Mouse (Mus musculus) left cerebral cortex, adult 18-20 months (tissue): ENCODE data around the gene Atp6v1g2. TPM values are rescaled to one million over a fixed set of nuclear protein-coding genes. Genes with fewer than 3 reads are reported as not detected.

Experiments used
- DNase-seq, 2 experiments: peaks; one replicate each; pipeline ENCODE4 v3.0.0; 2021 to 2022; ENCODE audit warnings: low spot score in 2 of 2, mixed read lengths in 1 of 2
- total RNA-seq, 2 experiments: library from RNA; stranded (reverse); gene quantifications; 2 replicates each; pipeline ENCODE4 v1.2.3; 2021

Atp6v1g2 gene
- total RNA-seq, 2 experiments from 2014 or later = 587 to 598 TPM

DNA sequence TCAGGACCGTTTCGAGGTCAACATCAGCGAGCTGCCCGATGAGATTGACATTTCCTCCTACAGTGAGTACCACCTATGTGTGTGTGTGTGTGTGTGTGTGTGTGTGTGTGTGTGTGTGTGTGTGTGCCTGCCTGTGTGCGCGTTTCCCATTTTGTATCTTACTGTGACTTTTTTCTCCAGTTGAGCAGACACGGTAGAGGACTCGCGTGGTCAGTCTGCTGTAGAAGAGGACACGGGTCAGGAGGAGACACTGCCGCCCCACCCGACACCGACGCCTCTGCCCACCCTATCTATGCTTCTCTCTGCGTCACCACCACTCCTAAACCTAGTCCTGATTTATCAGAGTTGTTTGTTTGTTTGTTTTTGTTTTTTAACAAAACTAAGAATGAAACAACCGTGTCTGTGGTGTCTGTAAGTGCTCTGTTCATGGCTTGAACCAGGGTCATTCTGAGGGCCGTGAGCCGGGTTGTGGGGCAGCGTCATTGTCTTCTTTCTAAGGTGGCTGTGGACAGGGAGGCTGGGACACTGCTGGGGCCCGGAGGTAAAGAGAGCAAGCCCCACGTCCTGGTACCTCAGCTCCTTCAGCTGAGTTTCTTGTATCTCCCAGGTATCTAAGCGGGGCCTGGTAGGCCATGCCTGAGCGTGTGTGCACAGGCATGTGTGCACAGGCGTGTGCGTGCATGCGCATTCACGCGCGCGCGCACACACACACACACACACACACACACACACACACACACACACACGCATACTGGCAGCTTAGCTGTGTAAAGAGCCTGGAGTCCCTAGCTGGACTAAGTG, 20.0 kb downstream of the Atp6v1g2 start:
- DNase-seq = no peak

DNA sequence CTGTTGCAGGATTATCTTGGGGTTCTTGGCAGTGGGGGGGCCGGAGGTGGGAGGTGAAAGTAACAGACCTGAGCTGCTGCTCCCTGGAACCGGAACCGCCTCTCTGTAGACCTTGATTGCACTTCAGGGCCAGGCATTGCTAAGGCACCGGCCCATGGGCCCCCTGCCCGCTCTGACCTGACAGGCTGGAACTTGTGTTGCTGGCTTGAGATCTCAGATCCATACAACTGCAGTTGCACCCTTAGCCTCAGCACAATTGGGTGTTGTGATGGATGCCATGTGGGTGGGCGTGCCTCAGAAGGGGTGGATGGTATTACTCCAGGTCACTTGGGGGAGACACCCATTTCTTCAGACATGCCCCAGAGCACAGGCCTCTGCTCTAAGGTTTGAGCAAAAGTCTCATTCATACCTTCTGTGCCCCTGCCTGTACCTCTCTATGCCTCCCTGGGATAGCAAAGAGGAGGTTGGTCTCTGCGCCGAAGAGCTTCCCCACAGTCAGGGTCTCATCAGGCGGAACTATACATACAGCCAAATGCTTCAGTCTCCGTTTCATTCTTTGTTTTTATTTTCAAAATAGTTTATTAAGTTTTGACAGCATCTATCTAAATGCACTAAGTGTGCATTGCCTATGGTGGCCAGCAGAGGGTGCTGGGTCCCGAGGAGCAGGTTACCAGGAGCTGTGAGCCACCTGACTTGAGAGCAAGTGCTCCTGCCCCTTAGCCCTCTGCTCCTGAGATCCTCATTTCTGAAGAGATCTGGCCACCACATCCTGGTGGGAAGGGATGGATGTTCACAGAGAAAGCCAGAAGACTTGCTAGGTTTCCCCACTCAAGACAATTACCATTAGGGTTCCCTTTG, 21.0 kb downstream of the Atp6v1g2 start:
- DNase-seq = peak in 1 of 2 experiments; percentile 60

DNA sequence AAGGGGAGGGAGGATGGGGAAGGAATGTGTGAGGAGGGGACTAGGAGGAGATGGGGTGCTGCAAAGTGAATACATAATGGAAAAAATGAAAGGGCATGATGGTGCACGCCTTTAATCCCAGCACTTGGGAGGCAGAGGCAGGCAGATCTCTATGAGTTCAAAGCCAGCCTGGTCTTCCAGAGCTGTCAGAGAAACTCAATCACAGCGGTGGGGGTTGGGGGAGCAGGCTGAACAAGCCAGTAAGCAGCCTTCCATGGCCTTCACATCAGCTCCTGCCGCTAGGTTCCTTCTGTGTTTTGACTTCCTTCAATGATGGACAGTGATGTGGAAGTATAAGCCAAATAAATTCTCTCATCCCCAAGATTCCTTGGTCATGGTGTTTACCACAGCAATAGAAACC, 21.8 kb downstream of the Atp6v1g2 start:
- DNase-seq = no peak

DNA sequence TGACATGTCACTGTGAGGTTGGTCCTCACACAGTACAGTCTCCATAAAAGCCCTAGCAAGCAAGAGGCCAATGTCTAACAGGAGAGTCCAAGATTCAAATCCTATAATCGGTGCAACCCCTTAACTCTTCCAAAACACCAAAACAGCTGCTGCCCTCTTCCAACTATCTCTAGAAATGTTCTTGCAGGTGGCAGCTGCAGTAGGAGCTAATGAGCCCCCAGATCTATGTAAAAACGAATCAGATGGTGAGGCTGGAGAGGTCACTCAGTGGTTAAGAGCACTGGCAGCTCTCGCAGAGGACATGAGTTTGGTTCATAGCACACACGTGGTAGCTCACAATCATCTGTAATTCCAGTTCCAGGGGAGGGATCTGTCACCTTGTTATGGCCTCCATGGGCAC, 22.2 kb downstream of the Atp6v1g2 start:
- no peak for DNase-seq

DNA sequence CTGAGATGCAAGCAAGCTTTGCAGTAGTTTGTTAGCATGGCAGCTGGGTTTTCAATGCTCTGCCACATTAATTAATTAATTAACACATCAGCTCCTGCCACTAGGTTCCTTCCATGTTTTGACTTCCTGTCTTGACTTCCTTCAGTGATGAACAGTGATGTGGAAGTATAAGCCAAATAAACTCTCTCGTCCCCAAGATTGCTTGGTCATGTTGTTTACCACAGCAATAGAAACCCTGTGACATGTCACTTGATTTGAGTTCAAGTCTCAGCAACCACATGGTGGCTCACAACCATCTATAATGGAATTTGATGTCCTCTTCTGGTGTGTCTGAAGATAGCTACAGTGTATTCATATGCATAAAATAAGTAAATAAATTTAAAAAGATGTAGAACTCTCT, 23.9 kb downstream of the Atp6v1g2 start:
- no peak for DNase-seq

DNA sequence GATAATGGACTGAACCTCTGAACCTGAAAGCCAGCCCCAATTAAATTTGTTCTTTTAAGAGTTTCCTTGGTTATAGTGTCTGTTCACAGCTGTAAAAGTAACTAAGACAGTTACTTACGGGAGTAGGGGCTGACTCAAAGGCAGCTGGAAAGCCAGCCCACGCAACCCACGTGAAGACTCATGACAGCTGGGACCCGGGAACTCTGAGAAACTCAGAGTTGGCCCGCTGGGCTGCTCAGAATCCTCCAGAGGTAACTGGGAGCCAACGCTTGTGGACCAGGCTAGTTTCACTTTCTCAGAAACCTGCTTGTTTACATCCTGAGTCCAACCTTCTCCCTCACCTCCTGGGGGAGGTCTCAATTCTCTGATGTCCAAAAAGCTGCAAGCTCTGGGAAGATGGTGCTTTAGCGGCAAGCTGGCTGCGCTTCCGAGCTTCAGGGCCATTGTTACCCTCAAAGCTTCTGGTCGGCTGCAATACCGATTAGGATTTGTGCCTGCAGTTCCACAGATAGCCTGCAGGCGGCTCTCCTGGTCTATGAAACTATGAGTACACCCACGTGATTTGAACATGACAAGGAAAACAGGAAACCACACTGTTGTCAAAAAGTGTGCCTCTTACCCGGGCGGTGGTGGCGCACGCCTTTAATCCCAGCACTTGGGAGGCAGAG, 24.5 kb downstream of the Atp6v1g2 start:
- DNase-seq = peak; percentile 91 to 95

DNA sequence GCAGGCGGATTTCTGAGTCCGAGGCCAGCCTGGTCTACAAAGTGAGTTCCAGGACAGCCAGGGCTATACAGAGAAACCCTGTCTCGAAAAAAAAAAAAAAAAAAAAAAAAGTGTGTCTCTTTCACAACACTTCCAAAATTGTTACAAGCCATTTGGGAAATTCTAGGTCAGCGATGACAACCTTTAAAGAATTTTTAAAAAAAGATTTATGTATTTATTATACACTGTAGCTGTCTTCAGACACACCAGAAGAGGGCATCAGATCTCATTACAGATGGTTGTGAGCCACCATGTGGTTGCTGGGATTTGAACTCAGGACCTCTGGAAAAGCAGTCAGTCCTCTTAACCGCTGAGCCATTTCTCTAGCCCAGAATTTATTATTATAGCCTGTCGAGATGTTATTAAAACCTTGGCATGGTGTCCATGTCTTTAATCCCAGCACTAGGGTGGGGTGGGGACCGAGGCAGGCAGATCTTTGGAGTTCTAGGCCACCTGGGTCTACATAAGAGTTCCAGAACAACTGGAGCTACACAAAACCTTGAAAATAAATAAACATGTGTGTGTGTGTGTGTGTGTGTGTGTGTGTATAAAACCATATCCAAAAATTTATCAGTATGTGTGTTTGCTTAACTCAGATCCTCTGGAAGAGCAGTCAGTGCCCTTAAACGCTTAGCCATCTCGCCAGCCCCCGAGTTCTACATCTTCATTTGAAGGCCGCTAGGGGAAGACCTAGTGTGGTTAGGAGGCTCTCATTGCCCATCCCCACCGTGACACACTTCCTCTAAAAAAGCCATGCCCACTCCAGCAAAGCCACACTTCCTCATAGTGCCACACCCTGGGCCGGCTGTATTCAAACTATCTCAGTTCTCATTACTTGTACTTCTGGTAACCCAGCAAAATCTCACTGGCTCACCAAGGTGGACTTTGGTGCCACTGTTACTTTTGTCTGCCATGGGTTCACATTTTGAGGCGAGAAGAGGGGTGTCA, 25.3 kb downstream of the Atp6v1g2 start:
- DNase-seq = no peak

DNA sequence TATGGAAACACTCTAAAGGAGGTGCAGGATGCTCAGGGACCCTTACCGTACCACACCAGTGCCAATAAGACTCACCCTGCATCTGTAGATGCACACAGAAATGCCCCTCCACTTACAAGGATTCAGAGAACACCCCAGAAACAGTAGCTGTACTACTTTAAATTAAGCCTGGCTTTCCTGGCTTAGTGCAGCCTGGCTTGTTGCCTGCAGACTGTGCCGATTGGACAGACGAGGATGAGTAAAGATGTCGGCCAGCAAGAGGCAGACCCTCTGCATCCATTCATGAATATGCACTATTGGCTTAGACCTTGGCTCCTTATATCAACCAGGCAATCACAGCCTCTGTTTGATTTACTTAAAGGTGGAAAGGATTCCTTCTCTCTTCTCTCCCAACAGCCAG, 26.2 kb downstream of the Atp6v1g2 start:
- no peak for DNase-seq

DNA sequence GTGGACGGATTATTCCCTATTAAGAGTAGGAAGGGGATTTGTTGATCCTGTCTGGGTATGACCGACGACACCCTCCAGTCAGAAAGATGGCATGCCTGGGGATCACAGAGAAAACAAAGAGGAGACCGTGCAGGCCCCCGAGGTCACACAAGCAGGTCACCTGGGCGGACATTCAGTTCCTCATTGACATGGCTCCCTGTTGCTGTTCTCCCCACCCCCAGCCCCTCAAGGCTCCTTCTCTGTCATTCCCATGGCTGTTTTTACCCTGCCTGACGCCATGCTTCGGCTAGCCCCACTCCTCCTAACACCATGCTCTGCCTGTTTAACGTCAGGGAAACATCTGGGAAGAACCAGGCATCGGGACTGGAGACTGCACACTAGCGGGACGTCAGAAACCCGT, 28.2 kb downstream of the Atp6v1g2 start:
- DNase-seq = no peak

DNA sequence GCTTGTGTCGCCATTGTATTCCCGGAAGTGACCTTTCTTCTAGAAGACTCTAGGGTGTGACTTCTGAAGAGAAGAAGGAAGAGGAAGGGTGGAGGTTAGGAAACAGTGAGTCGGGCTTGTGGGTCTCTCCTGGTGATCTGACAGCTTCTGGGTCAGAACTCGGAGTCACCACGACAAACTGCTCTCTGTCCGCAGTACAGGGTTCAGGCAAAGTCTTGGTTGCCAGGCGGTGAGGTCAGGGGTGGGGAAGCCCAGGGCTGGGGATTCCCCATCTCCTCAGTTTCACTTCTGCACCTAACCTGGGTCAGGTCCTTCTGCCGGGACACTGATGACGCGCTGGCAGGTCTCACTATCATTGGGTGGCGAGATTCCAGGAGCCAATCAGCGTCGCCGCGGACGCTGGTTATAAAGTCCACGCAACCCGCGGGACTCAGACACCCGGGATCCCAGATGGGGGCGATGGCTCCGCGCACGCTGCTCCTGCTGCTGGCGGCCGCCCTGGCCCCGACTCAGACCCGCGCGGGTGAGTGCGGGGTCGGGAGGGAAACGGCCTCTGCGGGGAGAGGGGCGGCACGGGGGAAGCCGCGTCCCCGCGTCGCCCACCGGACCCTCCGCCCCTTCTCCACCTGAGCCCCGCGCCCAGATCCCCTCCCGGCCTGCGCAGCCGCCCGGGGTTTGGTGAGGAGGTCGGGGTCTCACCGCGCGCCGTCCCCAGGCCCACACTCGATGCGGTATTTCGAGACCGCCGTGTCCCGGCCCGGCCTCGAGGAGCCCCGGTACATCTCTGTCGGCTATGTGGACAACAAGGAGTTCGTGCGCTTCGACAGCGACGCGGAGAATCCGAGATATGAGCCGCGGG, 29.4 kb downstream of the Atp6v1g2 start, which contains the start of gene H2-D1:
H2-D1 (plus strand) TSS at position 67 of the 859 bp plus-strand sequence.
- peak; percentile 98 to 99 for DNase-seq

DNA sequence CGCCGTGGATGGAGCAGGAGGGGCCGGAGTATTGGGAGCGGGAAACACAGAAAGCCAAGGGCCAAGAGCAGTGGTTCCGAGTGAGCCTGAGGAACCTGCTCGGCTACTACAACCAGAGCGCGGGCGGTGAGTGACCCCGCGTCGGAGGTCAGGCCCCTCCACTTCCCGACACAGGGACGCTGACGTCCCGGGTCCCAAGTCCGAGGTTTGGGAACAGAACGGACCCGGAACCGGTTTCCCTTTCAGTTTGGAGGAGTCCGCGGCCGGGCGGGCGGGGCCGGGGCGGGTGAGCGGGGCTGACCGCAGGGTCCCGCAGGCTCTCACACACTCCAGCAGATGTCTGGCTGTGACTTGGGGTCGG, 30.0 kb downstream of the Atp6v1g2 start:
- DNase-seq = no peak

DNA sequence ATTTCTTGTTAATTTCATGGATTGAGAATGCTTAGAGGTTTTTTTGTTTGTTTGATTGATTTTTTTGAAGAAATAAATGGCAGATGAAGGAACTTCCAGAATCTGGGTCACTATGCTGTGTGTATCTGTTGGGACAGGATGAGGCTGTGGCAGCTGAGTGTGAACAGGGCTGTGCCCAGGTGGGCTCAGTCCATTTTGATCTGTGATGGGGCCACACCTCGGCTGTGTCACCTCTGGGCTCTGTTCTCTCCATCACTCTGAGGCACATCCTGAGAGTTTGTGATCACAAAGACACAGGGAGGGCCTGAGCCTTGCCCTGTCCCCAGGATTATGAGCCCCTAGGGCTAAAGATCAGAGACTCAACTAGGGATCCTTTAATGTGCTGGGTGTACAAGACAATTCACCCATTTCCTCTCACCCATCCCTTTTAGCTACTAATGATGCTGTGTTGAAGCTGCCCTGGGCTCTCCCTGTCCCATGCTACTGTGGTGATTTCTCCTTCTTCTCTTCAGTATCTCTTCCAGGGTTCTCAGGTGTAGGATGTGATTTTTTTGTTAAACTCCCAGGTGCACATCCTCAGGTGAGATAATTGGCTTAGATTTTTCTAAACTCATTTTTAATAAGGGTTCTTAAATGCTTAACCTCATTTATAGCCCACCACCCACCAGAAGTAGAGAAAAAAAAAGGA, 34.1 kb downstream of the Atp6v1g2 start:
- no peak for DNase-seq

DNA sequence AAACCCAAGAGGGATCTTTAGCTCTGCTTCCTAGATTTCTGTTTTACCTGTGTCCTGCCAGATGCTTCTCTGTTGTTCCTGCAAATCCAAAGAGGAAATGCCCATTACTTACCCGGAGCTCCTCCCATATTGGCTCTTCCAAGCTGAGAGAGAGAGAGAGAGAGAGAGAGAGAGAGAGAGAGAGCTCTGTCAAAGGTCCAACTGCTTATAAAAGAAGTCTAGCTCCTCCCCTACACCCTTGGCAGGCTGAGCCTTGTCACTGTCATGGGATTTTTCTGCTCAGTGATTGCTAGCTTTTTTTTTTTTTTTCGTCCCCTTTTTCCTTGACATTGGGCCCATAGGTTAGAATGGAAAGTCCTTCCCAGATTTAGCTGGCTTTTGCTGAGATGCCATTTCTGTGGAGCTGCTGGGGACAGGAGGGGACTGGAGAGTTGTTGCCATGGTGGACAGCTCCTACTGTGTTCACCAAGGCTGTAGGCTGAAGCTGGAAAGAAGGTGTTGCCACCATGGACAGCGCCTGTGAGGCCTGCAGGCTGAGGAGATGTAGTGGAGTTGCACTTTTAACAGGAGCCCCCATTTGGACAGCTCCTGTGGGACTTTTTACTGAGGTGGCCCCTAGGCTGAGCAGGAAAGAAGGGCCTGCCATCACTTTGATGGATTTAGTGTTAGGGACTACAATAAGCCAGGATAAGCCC, 36.3 kb downstream of the Atp6v1g2 start:
- DNase-seq = no peak

DNA sequence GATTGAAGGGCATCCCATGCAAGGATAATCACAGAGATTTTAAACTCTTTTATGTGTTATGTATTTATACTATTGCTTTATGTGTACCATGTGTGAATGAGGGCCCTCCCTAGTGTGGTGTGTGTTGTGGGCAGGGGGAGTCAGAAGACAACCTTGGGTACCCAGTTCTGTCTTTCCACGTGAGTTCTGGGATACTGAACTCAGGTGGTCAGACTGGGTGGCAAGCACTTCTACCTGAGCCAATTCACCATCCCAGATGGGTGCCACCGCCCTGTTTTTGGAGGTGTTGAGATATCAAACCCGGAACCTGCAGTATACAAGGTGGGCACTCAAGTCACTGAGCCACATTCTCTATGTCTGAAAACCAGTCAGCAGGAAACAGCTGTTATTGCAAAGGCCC, 38.8 kb downstream of the Atp6v1g2 start:
- no peak for DNase-seq

DNA sequence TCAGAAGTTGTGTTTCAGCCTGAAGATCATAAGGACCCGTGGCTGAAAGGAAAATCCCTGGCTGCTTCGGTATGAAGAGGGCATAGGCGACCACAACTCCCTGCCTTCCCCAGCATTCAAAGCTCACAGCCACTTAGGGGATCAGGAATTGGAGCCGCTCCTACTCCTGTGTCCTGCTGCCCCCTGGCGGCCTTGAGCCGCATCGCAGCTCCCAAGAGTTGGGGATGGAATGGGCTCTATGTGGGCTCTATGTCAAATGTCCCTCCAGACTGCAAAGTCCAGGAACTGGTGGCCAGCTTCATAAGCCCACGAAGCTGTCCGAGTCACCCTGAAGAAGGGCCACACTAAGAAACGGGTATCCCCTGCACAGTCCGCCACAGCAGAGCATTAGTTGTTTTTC, 41.3 kb downstream of the Atp6v1g2 start:
- DNase-seq = peak; percentile 88 to 96

DNA sequence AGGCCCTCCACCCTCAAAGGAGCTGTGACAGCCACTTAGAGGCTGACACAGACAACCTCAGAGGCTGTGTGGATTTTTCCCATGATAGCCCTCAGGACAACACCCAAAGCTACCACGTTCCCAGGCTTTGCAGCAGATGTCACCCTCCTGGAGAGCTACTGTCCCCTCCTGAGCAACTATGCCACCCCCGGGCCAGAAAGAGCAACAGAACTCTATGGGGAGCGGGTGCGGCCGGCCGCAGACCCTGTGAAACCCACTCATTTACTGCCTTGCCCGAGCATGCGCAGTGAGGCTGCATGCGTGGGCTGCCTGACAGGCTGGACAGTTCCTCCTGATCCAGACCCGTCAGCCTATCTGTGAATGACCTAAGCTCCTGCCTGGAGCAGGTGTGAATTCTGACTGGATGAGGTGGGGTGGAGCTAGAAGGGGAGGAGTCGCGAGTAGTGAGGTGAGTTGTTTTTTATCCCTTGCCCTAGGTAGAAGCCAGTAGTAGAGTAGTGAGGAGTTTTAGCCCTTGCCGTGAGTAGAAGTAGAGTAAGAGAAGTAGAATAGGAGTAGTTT, 42.9 kb downstream of the Atp6v1g2 start:
- no peak for DNase-seq

DNA sequence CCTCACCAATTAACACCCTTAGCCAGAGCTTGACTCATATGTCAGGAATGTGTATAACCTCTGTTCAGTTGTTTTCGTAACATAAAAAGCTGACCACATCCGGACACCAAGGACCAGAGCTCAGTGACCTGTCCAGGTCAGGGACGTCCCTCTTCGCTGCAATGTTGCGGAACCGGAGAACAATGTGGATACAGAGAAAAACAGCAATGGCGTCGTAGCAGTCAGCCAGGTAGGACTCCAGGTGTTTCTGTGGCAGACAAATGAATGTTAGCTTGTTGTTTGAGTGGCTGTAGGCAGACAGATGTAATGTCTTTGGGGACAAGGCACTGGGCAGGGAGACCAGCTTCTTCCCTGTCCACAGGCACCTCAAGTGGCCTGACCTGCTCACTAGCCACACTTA, 44.6 kb downstream of the Atp6v1g2 start:
- DNase-seq = no peak
